Mouse (Mus musculus) C2C12 (cell line): ENCODE measurements around the gene Tnk2. TPM values are rescaled to one million over a fixed set of nuclear protein-coding genes. Genes with fewer than 3 reads are reported as not detected.
A peak's percentile ranks its signal among the peaks of the same experiment; 100 is the strongest.
"Not testable (repeated sequence)": the region's sequence is repeated elsewhere in the genome, so short reads cannot be mapped to it uniquely, and the experiment has no call there.

Experiments
- H3K27me3 ChIP-seq: one replicate; pipeline ENCODE4 v1.6.1; 2011; ENCODE audit not compliant: control insufficient read depth, insufficient read depth, insufficient read length
- H3K36me3 ChIP-seq: one replicate; pipeline ENCODE4 v1.6.1; 2011; ENCODE audit not compliant: control insufficient read depth, insufficient read depth
- H3K4me3 ChIP-seq: one replicate; pipeline ENCODE4 v1.5.1; 2011; ENCODE audit warnings: mild to moderate bottlenecking, control low read depth; ENCODE audit not compliant: poor library complexity, insufficient read depth, severe bottlenecking
- H3K79me2 ChIP-seq: one replicate; pipeline ENCODE4 v1.6.1; 2011; ENCODE audit not compliant: control insufficient read depth, insufficient read depth
- H3K79me3 ChIP-seq: one replicate; pipeline ENCODE4 v1.6.1; 2011; ENCODE audit warnings: low read depth, control low read depth
- H3ac ChIP-seq: one replicate; pipeline ENCODE3; 2011; ENCODE audit warnings: low read depth; ENCODE audit not compliant: control insufficient read depth, insufficient read length
- CEBPB ChIP-seq: IDR thresholded peaks from one replicate; pipeline ENCODE4 v1.6.1; 2011; ENCODE audit warnings: low read depth, mild to moderate bottlenecking, control low read depth, moderate library complexity
- CTCF ChIP-seq: IDR thresholded peaks from one replicate; pipeline ENCODE4 v1.5.1; 2011; ENCODE audit not compliant: control insufficient read depth, insufficient read depth, insufficient read length
- FOSL1 ChIP-seq: IDR thresholded peaks from one replicate; pipeline ENCODE4 v1.8.0; 2011; ENCODE audit warnings: mild to moderate bottlenecking, low read length; ENCODE audit not compliant: poor library complexity, insufficient read depth, severe bottlenecking
- MAX ChIP-seq: IDR thresholded peaks from one replicate; pipeline ENCODE4 v1.6.1; 2011; ENCODE audit warnings: mild to moderate bottlenecking, control low read depth
- MYOD1 ChIP-seq: IDR thresholded peaks from one replicate; pipeline ENCODE4 v1.6.1; 2011; ENCODE audit warnings: low read depth; ENCODE audit not compliant: control insufficient read depth, insufficient read length
- MYOG ChIP-seq: IDR thresholded peaks from one replicate; pipeline ENCODE4 v1.6.1; 2011; ENCODE audit not compliant: control insufficient read depth, insufficient read length; ENCODE audit errors: extremely low read depth
- USF1 ChIP-seq: IDR thresholded peaks from one replicate; pipeline ENCODE4 v1.6.1; 2011; ENCODE audit warnings: low read depth, mild to moderate bottlenecking, control low read depth, moderate library complexity
- polyA plus RNA-seq: library from polyadenylated mRNA; unstranded; fragments of >200 nt; fragmentation: generic; extraction: Trizol; gene quantifications from one replicate; pipeline ENCODE4 v1.2.1, GENCODE M21; 2012; ENCODE audit warnings: missing spikeins

Gene Tnk2
- polyA plus RNA-seq, 1 experiment: 78.4 TPM

DNA sequence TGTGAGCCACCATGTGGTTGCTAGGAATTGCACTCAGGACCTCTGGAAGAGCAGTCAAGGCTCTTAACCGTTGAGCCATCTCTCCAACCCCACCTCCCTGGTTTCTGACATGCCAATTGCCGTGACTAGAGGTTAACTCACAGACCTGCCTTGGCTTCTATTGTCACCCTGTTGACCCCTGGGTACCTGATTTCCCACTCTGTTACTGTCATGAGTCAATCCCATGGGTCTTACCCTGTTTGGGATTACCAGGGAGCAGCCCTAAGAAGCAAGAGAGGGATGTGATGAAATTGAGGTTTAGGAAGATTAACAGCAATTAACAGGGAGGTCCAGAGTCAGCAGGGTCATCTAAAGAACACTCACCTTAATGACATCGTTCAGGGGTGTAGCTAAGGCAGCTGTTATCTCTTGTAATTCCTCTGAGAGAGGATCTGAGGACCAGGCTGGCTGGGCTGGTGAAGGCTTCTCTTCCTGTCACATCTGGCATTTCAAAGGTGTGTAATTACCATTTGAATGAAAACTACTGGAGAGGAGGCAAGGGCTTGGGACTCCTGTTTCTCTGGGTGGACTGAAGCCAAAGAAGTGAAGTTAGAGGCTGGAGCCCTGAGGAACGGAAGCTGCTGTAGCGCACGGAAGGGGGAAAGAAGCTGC is 6.7 kb upstream of the Tnk2 start:
- no peak overlapping the region for H3K4me3 ChIP-seq
- TF ChIP-seq FOSL1: no peak
- TF ChIP-seq USF1: no peak
- no peak for TF ChIP-seq CEBPB
- no peak for TF ChIP-seq MYOG
- no peak for TF ChIP-seq MYOD1
- H3K79me2 ChIP-seq: no peaks in the 10 kb centered on the region
- no peaks in the 10 kb centered on the region for H3K27me3 ChIP-seq
- peaks cover 12% of the 10 kb centered on the region for H3K36me3 ChIP-seq
- no peaks in the 10 kb centered on the region for H3K79me3 ChIP-seq
- no peak overlapping the region for H3ac ChIP-seq

DNA sequence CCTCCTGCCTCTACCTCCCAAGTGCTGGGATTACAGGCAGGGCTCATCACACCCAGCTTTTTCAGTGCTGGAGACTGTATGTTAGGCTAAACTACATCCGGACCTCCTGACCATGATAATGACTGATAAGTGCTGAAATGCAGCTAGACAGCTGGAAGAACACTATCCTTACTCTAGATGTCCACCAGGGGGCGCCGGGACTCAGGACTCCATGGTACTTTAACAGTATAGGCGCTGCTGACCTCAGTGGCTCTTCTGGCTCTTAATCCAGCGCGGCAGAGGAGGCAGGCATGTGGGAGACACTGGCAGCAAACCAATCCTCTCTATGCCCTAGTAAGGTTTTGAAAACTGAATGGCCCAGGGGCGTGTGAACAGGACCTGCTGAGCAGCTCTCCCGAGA is 5.2 kb upstream of the Tnk2 start:
- TF ChIP-seq CTCF (peak; percentile 30), USF1 (no peak), MAX (no peak)
- no peaks in the 10 kb centered on the region for H3K79me2 ChIP-seq
- H3ac ChIP-seq: no peak overlapping the region
- no peaks in the 10 kb centered on the region for H3K27me3 ChIP-seq
- H3K36me3 ChIP-seq: no peaks in the 10 kb centered on the region
- no peak overlapping the region for H3K4me3 ChIP-seq
- H3K79me3 ChIP-seq: no peaks in the 10 kb centered on the region

DNA sequence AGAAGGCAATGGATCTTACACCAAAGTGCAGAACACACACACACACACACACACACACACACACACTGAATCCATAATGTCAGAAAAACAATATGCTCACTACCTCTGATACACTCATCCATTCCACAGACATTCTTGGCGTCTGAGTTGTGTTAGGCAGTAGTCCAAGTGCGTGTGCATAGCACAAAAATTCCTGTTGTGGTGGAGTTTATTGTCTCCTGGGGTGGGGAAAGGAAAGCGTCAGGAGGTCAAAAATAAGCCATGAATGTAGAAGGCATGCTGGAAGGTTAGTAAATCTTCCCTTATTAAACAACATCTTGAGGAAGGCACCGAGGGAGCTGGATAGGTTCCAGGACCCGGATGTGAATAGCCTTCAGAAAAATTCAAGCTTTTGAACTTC is 3.6 kb upstream of the Tnk2 start:
- Histone ChIP-seq H3K79me3 (peaks cover 5% of the 10 kb centered on the region), H3K4me3 (no peak overlapping the region), H3K27me3 (no peaks in the 10 kb centered on the region), H3ac (no peak overlapping the region), H3K79me2 (peaks cover 11% of the 10 kb centered on the region), H3K36me3 (no peaks in the 10 kb centered on the region)
- TF ChIP-seq CEBPB (no peak), MYOD1 (peak; percentile 28), MAX (peak; percentile 65), FOSL1 (peak; percentile 48), CTCF (no peak), USF1 (no peak)

DNA sequence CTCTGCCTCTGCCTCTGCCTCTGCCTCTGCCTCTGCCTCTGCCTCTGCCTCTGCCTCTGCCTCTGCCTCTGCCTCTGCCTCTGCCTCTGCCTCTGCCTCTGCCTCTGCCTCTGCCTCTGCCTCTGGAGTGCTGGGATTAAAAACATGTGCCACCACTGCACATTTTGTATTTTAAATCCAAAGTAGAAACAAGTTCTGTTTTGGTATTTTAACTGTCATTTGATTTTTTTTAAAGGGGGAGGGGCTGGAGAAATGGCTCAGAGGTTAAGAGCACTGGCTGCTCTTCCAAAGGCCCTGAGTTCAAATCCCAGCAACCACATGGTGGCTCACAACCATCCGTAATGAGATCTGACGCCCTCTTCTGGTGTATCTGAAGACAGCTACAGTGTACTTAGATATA is 3.0 kb upstream of the Tnk2 start:
- not testable (repeated sequence) for H3K4me3 ChIP-seq, H3K79me3 ChIP-seq, H3ac ChIP-seq, H3K36me3 ChIP-seq, H3K27me3 ChIP-seq
- H3K79me2 ChIP-seq: peaks cover 17% of the 10 kb centered on the region

DNA sequence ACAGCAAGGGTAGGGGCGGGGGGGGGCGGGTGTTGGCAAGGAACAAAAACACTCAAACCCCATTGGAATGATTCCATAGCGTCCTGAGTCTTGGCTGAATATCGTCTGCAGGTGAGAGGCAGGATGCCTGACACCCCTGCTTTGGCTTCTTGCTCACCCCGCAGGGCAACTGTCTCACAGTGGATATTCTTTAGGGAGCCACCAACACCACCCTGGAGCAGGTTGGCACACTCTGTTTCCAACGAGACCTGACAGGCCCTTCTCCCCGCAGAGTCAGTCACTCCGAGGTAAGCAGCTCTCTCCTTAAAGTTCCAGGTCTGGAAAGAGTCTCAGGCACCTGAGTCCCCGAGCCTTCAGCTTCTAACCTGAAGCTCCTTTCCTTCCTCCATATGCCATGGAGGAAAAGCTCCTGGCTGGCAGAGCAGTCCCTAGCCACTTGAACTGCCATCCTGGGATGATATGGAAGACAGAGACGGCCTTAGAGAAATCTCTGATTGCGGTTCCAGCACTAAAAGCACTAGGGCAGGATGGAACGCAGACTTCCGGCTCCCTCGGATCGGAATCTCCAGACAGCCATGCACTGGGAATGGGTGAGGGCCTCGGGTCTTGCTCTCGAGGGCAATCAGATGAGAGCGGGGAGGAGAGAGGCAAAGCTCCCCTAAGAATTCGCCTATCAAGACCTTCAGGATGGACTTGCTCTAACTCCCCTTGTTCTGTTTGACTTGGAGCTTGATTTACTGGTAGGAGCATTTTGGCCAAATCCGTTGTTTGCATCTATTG is 2.0 kb upstream of the Tnk2 start:
- TF ChIP-seq MYOG: no peak
- no peak for TF ChIP-seq CTCF
- no peak for TF ChIP-seq MAX
- TF ChIP-seq USF1: no peak
- no peak for TF ChIP-seq MYOD1
- no peak for TF ChIP-seq FOSL1
- TF ChIP-seq CEBPB: no peak
- no peak overlapping the region for H3ac ChIP-seq
- no peak overlapping the region for H3K4me3 ChIP-seq
- H3K36me3 ChIP-seq: no peaks in the 10 kb centered on the region
- peaks cover 26% of the 10 kb centered on the region for H3K79me2 ChIP-seq
- H3K27me3 ChIP-seq: no peaks in the 10 kb centered on the region
- H3K79me3 ChIP-seq: peaks cover 14% of the 10 kb centered on the region

DNA sequence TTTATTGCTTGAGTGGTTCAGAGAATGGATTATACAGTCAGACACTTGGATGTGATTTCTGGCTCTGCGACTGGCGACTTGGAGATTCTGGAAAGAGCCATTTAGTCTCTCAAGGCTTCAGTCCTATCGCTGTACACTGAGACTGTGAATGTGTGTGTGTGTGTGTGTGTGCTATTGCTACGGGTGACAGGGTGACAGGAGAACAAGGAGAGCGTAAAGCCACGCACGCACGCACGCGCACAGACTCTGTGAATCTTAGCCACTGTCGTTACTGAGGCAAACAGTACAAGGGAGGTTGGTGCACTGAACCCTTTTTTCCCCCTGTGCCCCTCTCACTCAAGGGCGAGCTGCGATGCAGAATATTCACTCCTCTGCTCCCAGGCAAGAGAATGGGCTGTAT is 1.4 kb upstream of the Tnk2 start:
- no peak overlapping the region for H3ac ChIP-seq
- H3K4me3 ChIP-seq: no peak overlapping the region
- H3K27me3 ChIP-seq: no peaks in the 10 kb centered on the region
- H3K79me2 ChIP-seq: peaks cover 33% of the 10 kb centered on the region
- no peaks in the 10 kb centered on the region for H3K36me3 ChIP-seq
- H3K79me3 ChIP-seq: peaks cover 21% of the 10 kb centered on the region
- no peak for TF ChIP-seq CTCF
- no peak for TF ChIP-seq CEBPB
- no peak for TF ChIP-seq USF1
- no peak for TF ChIP-seq MYOD1
- no peak for TF ChIP-seq MYOG
- TF ChIP-seq MAX: no peak
- no peak for TF ChIP-seq FOSL1
